Mouse (Mus musculus) thymus, adult 2 months (tissue): ENCODE data around the gene Smc4.

Experiments used
- CTCF ChIP-seq: fragments of 200-500 bp; IDR thresholded peaks from 2 replicates; pipeline ENCODE4 v1.5.1; 2012; ENCODE audit warnings: mild to moderate bottlenecking, control low read depth, low read length, moderate library complexity, borderline replicate concordance; ENCODE audit not compliant: control insufficient read depth, poor library complexity, insufficient read depth; ENCODE audit errors: extremely low read depth
- POLR2A ChIP-seq: fragments of 200-500 bp; IDR thresholded peaks from 2 replicates; pipeline ENCODE4 v1.6.1; 2012; ENCODE audit warnings: mild to moderate bottlenecking, low read length, control low read depth, moderate library complexity; ENCODE audit not compliant: control insufficient read depth, poor library complexity, insufficient read depth; ENCODE audit errors: extremely low read depth

GRCm38 (mm10) chr3:68969091-68969590 is 35.4 kb upstream of the Smc4 start:
- TF ChIP-seq CTCF (no peak), POLR2A (no peak)
